Mouse (Mus musculus) frontal cortex, postnatal 36 days (tissue): Measurements from ENCODE around the gene Bcorl1.

Experiments used
- DNase-seq, 2 experiments: peaks; one replicate each; pipeline ENCODE4 v3.0.0; 2022; ENCODE audit warnings: low spot score in 2 of 2

The Bcorl1 gene

GRCm38 (mm10) chrX:48441954-48442353, 100.8 kb downstream of the Bcorl1 start:
- DNase-seq = no peak

- no peak for DNase-seq
These were observed 103.5 kb downstream of the Bcorl1 start for GRCm38 (mm10) chrX:48444677-48445076.

- no peak for DNase-seq
These were observed 108.5 kb downstream of the Bcorl1 start for GRCm38 (mm10) chrX:48449646-48450045.

- DNase-seq = no peak
These were observed 111.2 kb downstream of the Bcorl1 start for GRCm38 (mm10) chrX:48452231-48452890.

GRCm38 (mm10) chrX:48452931-48453673, 111.9 kb downstream of the Bcorl1 start:
- no peak for DNase-seq

GRCm38 (mm10) chrX:48453736-48454494, 112.8 kb downstream of the Bcorl1 start:
- no peak for DNase-seq

GRCm38 (mm10) chrX:48454495-48454878, 113.3 kb downstream of the Bcorl1 start:
- DNase-seq = no peak

GRCm38 (mm10) chrX:48455018-48455417, 113.9 kb downstream of the Bcorl1 start:
- DNase-seq = no peak

- no peak for DNase-seq
These were observed 115.8 kb downstream of the Bcorl1 start for GRCm38 (mm10) chrX:48456956-48457355.
